Mouse (Mus musculus) forelimb bud, embryonic 11.5 days (tissue): ENCODE measurements at regions not wholly inside any gene's neighbourhood (a gene's known extent, or its start where the extent isn't known, plus 50 kb on each side); places are given as distances from the start of the nearest gene placed in this dataset.
A peak's percentile ranks its signal among the peaks of the same experiment; 100 is the strongest.

Experiments used
- DNase-seq: peaks from one replicate; pipeline ENCODE4 v3.0.0-alpha.2; 2012; ENCODE audit warnings: low read depth, low spot score

GRCm38 (mm10) chr17:51683318-51683717 lies 149.8 kb downstream of the Satb1 start:
- no peak for DNase-seq

GRCm38 (mm10) chr17:51682368-51682767 lies 150.7 kb downstream of the Satb1 start:
- no peak for DNase-seq

- DNase-seq, result no peak
Measured at GRCm38 (mm10) chr17:51677451-51677850, 155.6 kb downstream of the Satb1 start.

GRCm38 (mm10) chr17:51658408-51658807 lies 174.7 kb downstream of the Satb1 start:
- DNase-seq, result no peak

- DNase-seq, result no peak
Measured at GRCm38 (mm10) chr17:51653881-51654280, 179.2 kb downstream of the Satb1 start.

GRCm38 (mm10) chr17:51651880-51652279 lies 181.2 kb downstream of the Satb1 start:
- DNase-seq, result no peak

GRCm38 (mm10) chr17:51649213-51649815 lies 183.8 kb downstream of the Satb1 start:
- no peak for DNase-seq

- DNase-seq, result no peak
Measured at GRCm38 (mm10) chr17:51646416-51646815, 186.7 kb downstream of the Satb1 start.

- DNase-seq, result no peak
Measured at GRCm38 (mm10) chr17:51645866-51646265, 187.2 kb downstream of the Satb1 start.

- DNase-seq, result no peak
Measured at GRCm38 (mm10) chr17:51642682-51643081, 190.4 kb downstream of the Satb1 start.

- DNase-seq, result no peak
Measured at GRCm38 (mm10) chr17:51635913-51636312, 197.2 kb downstream of the Satb1 start.

- no peak for DNase-seq
Measured at GRCm38 (mm10) chr17:51631574-51631973, 201.5 kb downstream of the Satb1 start.

GRCm38 (mm10) chr17:51620528-51620927 lies 212.6 kb downstream of the Satb1 start:
- DNase-seq, result no peak

GRCm38 (mm10) chr17:51585263-51585662 lies 247.8 kb downstream of the Satb1 start:
- DNase-seq, result no peak

GRCm38 (mm10) chr17:51583984-51584880 lies 248.9 kb downstream of the Satb1 start:
- DNase-seq, result no peak

- DNase-seq, result no peak
Measured at GRCm38 (mm10) chr17:51583277-51583676, 249.8 kb downstream of the Satb1 start.

- no peak for DNase-seq
Measured at GRCm38 (mm10) chr17:51555854-51556253, 277.2 kb downstream of the Satb1 start.

- DNase-seq, result no peak
Measured at GRCm38 (mm10) chr17:51554446-51554845, 278.6 kb downstream of the Satb1 start.

- no peak for DNase-seq
Measured at GRCm38 (mm10) chr17:51552277-51553015, 280.6 kb downstream of the Satb1 start.

GRCm38 (mm10) chr17:51546999-51547398 lies 286.1 kb downstream of the Satb1 start:
- DNase-seq, result peak; percentile 67

- DNase-seq, result no peak
Measured at GRCm38 (mm10) chr17:51542544-51542943, 290.5 kb downstream of the Satb1 start.

GRCm38 (mm10) chr17:51534678-51535077 lies 298.4 kb downstream of the Satb1 start:
- no peak for DNase-seq
